Mouse (Mus musculus) layer of hippocampus, adult 9-11 months (tissue): Measurements from ENCODE around the gene Mrpl2.

Source experiments
- DNase-seq: peaks from one replicate; pipeline ENCODE4 v3.0.0; 2022

The Mrpl2 gene

DNA sequence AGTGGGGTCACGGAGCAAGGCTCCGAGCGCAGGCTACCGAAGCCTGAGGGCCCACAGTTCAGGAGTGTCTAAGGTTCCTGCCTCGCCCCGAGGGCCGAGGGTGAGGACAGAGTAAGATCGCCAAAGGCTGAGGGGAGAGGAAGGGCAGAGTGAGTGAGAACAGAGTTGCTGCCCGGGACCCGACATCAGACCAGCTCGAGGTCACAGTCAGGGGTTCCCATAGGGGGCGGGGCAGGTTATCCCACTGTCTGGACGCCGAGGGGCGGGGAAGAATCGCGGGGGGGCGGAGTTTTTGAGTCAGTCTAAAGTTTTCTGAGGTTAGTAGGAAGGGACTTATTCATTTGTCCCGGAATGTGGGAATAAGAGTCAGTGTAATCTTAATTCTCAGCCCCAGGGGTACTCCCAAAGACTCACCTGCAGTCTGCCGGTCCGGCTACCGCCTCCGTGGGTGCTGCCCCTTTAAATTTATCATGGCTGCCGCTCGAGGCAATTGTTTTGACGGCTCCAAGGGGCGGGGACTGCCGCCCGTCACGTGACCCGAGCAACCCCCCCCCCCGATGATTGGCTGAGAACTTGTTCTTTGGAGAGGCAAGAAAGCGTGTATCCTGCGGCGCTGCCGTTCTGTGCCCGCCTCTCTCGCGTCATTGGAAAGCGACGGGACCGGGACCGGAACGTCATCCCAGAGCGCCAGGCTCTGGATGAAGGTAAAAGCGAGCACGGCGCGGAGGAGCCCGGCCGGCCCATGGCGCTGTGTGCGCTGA is at the start of gene Mrpl2, which contains the start of gene Klc4:
Mrpl2 (plus strand) TSS at position 669 of the 761 bp plus-strand sequence.
Klc4 (minus strand) TSS at position 462 of the 761 bp plus-strand sequence.
- peak; percentile 98 for DNase-seq

DNA sequence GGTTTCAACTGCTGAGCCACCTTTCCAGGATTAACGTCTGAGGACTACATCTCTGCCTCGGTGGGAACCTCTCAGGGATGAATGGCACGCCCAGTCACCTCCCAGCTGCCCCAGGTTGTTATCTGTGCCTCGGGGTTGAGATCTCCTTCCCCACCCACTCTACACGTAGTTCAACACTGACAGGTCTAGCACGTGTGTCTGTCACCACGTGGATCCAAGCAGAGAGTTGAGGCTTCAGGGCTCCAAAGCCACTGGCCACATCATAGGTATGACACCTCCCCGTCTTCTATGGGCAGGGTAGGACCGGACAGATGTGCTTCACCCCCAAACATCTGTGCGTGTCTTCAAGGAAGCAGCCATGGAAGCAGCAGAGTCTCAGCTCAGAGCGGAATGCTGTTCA is 48.1 kb upstream of the Mrpl2 start:
- DNase-seq = no peak

DNA sequence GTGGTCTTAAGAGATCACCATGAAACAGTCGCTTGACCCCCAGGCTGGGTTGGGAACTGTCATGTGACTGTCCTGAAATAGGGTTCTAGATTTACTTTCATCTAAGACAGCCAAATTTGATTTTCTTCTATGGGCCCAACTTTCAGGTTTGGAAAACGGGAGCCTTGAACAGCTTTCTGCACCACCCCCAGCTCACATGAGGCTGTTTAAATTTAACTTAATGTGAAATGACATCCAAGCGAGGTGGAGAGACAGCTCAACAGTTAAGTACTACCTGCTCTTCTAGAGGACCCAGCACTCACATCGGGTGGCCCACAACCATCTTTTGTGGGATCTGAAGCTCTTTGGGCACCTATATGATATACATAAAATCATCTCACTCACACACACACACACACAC is 47.1 kb upstream of the Mrpl2 start:
- DNase-seq = no peak

DNA sequence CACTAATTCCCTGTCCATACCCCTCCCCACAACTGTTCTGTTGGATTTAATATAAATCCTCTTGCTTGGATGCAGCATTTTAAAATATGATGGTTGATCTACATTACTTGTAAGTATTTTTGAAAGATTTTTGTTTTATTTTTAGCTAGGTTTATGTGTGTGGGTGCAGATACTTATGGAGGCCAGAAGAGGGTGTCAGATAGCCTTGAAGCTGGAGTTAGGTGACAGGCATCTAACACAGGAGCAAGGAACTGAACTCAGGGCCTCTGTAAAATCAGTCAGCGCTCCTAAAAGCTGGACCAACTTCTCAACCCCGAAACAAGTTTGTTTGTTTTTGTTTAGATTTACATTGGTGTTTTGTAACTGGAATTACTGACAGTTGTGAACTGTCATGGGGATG is 45.5 kb upstream of the Mrpl2 start:
- DNase-seq = no peak

DNA sequence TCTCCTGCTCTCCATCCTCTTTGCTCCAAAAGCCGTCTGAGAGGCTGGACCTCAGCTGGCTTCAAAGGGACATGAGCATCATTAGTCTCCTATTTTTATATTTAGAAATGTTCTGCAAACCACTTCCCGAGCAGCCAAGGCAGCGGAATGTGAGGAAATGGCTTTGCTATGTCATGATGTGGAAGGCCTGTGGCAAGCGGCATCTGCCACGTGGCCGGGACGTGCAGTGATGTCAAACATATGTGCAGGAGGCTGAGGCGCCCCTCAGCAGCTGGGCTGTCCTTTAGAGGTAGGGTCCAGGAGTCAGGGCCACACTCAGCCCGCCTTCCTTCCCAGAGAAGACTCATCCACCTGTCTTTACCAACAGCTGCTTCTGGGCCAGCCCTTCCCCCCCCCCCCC is 43.8 kb upstream of the Mrpl2 start:
- no peak for DNase-seq

DNA sequence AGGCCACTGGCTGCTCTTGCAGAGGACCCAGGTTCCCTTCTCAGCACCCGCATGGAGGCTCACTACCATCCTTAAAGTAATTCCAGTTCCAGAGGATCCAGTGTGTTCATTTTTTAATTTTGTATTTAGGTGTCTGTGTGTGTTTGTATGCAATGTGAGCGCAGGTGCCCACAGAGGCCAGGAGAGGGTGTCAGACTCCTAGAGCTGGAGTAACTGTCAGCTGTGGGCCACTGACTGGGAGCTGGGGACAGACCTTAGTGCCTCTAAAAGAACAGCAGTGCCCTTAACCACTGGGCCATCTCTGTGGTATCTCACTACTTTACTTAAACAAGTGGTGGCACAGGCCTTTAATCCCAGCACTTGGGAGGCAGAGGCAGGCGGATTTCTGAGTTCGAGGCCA is 42.8 kb upstream of the Mrpl2 start:
- no peak for DNase-seq

DNA sequence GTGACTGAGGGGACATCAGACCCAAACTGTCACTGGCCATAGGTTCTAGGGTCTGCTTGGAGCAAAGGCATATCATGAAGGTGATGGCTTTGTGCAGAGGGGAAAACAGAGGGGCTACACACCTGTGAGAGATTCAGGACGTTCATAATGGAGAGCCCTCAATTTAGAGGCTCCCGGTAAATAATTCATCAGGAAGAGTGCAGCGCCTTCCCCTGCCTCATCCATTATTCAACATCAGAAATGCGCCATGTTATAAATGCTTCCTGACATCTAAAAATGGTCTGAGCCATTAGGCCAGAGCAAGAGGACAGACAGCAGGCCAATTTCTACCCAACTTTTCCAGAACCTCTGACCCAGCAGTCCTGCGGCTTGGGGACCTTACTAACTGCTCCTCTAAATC is 40.9 kb upstream of the Mrpl2 start:
- no peak for DNase-seq

DNA sequence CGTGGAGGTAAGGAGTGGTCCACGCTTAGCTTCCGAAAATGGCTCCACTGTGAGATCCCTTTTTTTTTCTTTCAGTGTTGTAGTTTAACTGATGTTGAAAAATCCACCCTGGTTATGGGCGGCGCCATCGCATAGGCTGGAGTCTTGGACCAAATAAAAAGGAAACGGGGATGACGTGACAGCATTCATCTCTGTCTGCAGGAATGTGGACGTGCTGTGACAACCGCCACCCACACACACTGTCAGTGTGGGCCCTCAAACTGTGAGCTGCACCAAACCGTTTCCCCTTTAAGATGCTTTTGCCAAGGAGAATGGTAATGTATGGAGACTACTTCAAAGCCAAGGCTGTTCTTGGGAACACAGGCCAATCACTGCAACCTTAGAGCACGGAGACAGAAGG is 40.0 kb upstream of the Mrpl2 start:
- no peak for DNase-seq

DNA sequence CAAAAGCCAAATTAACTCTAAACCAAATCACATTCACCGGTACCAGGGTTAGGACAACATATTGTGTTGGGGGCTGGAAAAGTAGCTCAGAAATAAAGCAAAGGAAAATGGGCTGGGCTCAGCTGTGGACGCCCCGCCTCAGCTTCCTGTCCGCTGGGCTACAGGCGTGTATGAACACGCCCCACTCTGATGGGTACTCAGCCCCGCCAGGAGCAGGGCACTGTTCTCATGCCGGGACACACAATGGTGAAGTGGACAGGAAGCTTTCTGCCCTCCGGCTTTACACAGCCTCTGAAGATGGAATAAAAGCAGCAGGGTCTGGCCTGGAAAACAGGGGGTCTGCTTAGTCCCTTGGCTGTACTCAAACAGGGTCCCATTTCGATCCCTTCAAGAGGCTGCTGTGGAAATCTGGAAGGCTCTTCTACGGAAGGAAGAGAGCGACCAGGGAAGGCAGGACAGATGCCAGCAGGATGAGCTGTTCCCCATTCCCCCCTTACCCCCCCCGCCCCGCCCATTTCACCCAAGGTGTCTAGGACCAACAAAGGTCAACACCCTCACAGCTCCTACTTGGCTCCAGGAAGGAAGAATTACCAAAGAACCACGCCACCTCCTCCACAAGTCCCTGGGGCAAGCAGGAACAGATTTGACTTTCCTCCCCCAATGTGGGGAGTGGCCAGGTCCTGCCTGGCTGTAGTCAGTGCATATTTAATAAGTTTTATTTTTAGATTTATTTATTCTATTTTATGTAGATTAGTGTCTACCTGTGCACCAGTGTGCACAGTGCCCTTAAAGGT is 36.1 kb upstream of the Mrpl2 start:
- no peak for DNase-seq

DNA sequence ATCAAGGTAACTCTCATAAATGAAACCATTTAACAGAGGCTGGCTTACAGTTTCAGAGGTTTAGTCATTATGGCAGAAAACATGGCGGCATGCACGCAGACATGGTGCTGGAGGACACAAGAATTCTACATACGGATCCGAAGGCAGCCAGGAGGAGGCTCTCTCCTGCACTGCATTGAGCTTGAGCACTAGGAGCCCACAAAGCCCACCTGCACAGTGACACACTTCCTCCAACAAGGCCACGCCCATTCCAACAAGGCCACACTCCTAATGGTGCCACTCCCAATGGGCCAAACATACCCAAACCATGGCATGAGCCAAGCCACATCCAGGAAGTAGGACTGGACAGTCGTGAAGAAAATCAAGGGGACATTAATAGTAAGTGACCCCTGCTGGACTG is 34.7 kb upstream of the Mrpl2 start:
- DNase-seq = no peak

DNA sequence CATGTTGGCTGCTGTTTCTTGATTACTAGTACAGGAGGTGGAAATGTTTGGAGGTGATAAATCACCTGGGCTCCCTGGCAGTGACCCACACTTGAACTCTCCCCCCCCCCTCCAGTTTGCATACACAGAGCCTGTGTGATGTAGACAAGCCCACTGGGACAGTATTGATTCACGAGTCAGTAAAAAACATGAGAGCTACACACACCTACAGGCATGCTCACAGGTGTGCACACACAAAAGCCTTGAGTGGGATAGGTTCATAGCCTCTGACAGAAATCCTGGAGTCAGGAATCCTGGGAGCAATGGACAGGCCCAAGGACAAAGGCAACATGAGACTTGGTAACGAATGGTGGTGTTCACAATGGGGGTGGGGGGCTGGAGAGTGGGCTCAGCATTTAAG is 33.8 kb upstream of the Mrpl2 start:
- DNase-seq = no peak

DNA sequence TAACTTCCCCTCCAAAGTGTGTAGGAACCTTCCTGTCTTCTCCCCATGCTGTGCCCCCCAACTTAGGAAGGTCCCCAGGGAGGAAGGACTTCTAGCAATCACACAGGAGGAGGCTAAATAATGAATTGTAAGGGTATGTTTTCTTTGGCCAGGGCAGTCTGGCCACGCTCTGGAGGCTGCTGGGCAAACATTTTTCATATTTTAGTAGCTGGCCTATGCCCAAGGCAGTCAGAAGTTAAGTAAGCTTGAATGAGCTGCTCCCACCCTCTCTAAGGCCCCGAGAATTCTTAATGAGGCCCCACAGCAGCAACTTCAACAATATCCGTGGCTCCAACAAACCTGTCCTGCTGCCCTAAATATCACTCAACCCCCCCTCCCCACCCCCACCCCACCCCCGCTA is 33.2 kb upstream of the Mrpl2 start:
- no peak for DNase-seq

DNA sequence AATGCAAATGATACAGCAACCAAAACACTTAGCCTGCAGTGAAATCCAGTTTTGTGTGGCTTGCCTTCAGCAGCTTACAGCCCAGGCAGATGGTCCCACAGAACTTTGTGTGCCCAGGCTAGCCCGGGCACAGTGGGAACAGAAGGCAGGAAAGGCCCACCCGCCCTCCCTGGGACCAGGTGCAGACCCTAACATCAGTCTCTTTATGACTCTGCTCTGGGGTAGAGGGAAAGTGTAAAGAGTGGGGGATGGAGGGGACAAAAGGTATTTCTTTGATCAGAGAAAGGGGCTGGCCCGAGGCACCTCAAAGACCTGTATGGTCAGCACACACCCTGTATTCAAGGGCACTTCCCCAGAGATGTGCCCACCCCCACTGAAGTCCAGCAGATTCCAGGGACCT is 32.8 kb upstream of the Mrpl2 start:
- no peak for DNase-seq

DNA sequence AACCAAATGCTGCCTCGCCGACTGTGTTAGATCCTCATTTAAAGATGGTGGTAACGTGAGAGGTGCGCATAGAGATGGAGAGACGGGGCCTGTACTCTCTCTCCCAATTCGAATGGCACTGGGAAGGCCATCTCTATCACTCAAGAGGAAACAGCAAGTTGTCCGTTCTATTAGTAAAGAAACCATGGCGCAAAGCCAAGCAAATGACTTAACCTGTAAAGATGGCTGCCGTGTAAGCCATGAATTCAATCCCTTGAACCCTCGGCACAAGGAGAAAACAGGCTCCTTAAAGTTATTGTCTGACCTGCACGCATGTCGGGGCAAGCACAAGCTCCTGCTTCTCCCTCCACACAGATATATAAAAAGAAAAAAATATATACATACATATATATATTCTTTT is 28.2 kb upstream of the Mrpl2 start:
- DNase-seq = no peak

DNA sequence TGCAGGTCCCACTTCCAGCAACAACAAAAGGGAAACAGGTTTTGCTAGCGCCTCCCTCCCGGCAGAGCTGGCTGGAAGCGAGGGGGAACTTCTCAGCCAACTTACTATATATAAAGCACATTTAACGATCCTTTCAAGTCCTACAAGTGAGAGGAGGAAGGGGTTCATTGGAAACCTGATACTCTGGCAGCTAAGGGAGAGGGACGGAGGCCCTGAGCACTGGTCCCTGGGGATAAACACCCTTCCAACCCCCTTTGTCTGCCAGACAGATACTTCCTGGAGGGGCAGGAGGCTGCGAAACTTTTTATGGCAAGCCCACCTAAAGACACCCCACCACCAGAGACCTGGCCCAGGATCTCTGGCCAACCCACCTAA is 27.6 kb upstream of the Mrpl2 start:
- DNase-seq = no peak

DNA sequence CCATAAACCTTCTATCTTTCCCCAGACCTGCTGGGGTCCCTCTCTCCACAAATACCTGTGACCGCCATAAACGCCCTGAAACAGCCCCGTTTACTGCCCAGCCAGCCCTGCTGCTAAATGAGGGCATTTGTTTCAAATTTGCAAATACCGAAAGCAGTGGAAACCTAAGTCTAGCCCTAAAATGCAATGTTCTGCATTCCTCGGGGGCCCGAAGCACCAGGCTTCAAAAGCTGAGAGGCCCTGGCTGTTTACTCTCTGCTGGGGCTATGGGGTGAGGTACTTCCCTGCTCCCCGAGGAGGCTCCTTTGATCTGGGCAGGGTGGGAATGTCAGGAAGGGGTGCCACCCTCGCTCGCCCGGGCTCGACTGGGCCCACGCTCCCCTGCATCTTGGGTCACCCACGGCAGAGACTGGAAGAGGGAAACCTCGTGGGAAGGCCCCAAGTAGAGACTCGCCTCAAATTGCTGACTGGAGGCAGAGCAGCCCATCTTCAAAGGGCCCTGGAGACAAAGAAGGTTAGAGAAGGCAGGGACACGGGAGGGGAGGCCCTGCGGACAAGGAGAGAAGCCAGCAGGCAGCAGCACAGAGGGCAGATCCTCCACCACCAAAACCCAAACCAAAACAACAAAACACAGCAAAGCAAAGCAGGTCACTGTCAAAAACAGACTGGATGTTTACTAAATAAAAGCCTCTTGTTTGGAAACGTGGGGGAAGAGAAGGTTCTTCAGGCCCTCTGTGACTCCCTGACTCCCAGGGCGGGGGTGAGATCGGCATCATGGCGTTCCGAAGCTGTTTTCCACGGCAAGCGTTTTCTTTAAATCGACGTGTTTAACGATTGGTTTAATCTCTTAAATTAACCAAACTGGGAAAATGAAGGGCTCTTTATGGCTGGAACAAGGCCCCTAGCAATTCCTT is 27.0 kb upstream of the Mrpl2 start:
- DNase-seq = no peak

DNA sequence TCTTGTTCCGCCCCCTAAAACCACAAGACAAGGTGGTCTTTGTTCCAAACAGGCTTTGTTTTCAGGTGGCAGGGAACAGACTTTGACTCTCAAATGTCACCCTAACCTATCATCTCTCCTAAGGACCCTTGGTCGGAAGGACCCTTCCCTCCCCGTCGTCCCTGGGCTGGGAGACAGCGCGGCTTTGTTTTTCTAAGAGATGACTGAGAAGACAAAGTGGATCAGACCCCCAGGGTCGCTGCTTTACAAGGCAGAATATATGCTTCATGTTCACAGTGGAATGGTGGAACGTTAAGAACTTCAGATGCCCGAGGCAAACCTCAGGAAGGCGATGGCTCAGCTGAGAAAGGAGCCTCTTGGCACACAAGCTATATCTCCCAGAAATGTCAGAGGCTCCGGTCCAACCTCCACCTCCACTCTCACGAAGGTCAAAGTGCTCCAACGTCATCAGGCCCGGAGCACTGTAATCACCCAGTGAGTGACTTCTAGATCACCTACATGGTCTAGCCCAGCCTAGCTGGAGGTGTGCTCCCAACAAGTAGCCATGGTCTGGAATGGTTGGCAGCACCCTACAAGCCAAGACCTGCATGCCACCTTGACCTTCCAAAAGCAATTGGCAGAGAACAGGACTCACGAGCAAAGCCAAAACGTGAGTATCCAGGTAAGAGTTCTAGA is 26.2 kb upstream of the Mrpl2 start:
- no peak for DNase-seq

DNA sequence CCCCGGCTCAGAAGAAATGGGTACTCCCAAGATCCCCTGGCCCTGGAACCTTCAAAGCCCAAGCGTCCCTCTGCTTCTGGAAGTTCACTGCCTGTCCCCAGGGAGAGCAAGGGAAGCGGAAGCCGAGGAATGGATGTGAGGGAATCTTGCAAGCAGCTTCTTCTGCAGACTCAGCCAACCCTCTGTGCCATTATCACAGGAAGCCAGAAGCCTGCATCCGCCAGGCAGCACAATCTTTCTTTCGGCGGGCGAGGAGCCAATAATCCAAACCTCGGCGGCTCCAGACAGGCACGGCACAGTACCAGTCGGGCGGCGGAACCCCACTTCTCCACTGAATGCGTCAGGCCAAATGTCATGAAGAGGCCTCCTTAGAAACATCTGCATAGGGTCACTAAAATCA is 24.7 kb upstream of the Mrpl2 start:
- DNase-seq = no peak

DNA sequence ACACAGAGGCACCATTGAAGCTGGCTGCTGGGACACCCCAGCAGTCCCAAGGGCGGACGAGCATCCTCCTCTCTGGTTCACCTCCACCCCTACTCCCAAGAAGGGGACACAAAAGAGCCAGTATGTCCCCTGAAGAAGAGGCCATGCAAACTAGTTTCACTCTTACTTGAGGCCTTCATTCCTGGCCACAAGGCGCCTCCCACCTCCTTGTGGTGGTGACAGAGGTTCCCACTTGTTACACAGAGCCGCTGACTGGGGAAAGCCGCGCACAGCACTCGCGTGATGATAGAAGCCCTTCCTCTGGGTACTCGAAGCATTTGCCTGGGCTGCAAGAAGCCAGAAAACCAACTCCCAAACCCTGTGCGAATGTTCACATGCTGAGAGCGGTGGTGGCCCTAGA is 23.8 kb upstream of the Mrpl2 start:
- no peak for DNase-seq

DNA sequence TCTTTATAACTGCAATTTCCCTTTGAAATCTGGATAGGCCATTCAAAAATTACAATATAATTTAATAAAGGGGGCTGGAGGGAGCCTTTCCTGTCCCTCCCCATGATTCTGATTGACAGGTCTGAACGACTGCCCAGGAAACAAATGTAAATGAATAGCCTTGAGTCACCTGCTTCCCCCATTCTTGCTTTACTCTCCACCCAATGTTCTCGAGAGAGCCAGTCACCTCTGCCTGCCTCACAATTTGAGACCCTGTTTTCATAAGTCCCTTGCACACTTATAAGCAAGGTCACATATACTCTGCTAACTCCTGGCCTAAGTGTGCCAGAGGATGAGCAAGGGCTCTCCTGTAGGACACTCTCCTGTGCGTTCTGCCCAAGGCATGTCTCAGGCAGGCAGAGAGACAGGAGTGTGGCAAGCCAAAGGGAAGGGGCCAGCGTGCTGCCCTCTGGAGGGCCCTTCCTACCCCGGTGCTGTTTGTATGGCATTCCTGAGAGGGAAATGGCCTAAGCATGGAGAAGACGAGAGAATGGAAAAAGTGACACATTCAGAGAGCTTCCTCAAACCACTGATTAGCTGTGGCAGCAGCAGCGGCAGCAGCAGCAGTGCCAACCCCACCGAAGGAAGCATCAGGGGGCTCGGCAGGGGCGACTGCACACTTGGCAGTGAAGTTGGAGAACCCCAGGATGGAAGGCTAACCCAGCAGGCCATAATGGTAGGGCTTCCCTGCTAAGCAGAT is 22.0 kb upstream of the Mrpl2 start:
- no peak for DNase-seq

DNA sequence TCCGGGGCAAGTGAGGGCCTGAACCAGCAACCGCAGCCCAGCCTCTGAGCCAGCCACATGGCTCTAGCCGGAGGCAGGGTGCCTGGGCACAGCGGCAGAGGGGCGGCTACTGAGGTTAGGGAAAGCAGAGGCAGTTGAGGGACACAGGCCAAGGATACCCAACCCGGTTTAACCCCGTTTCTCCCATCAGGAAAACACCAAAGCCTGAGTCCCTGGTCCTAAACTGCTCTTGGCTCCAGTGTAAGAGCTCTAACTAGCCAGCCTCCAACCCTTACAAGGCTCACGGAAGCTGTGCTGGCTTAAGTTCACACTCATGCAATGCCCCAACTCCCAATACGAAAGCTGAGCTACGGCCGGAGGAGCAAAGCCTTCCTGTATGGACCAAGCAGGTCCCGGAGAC is 21.4 kb upstream of the Mrpl2 start:
- DNase-seq = no peak

DNA sequence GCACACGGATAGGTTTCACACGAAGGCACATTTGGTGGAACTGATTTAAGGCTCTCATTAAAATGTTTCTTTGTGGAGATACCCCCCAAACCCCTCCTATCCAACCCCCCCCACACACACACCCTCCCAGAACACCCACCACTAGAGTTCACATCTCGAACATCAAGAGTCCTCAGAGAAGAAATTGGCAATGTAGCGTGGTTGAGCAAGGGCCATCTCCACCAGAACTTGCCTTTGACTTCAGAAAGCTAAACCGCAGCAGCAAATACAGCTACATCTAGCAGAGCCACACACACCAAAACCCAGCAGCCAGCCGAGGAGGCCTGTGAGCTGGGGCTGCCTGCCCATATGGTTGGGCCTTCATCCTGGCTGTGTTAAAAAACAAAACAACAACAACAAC is 18.6 kb upstream of the Mrpl2 start:
- no peak for DNase-seq
